Mouse (Mus musculus): ENCODE results near the gene 4930469K13Rik. TPM values are rescaled to one million over a fixed set of nuclear protein-coding genes. Genes with fewer than 3 reads are reported as not detected.

The 4930469K13Rik gene
- polyA plus RNA-seq, 1 experiment from 2014 or later: not detected

GRCm38 (mm10) chr11:34113760-34114159 is 15.4 kb upstream of the 4930469K13Rik start:
- DNase-seq (ENCODE audit: low read depth, low spot score): no peak
- CTCF ChIA-PET: interaction anchor here (1.2 kb wide), 1 partner anchor 15 kb away, joined by 4 read pairs; no protein-coding TSS in a partner anchor
- in situ Hi-C loops (cut with MboI; ENCODE audit: low pct_unique_long_range_greater_than_20kb): no loop called here
- POLR2A ChIA-PET: no interaction called here
- no peak for ATAC-seq
- peaks cover 4% of the 10 kb centered on the region for H3K27me3 ChIP-seq
- TF ChIP-seq CTCF (IDR thresholded peaks at IDR 0.05): no peak

- no peak for ATAC-seq
- ChIA-PET CTCF (interaction anchor here (1.2 kb wide), 1 partner anchor 16 kb away, joined by 4 read pairs; no protein-coding TSS in a partner anchor), POLR2A (no interaction called here)
- TF ChIP-seq CTCF (IDR thresholded peaks at IDR 0.05): no peak
- no peak for DNase-seq (ENCODE audit: low read depth, low spot score)
- H3K27me3 ChIP-seq: peaks cover 4% of the 10 kb centered on the region
- in situ Hi-C loops (cut with MboI; ENCODE audit: low pct_unique_long_range_greater_than_20kb): no loop called here
Measured at GRCm38 (mm10) chr11:34112781-34113380, 14.5 kb upstream of the 4930469K13Rik start.

- POLR2A ChIA-PET: no interaction called here
- H3K27me3 ChIP-seq: peaks cover 4% of the 10 kb centered on the region
- ATAC-seq: no peak
- CTCF ChIA-PET: no interaction called here
- in situ Hi-C loops (cut with MboI; ENCODE audit: low pct_unique_long_range_greater_than_20kb): no loop called here
- TF ChIP-seq CTCF (IDR thresholded peaks at IDR 0.05): no peak
- DNase-seq (ENCODE audit: low read depth, low spot score): no peak
Measured at GRCm38 (mm10) chr11:34111940-34112339, 13.6 kb upstream of the 4930469K13Rik start.

GRCm38 (mm10) chr11:34109260-34109659 is 10.9 kb upstream of the 4930469K13Rik start:
- ATAC-seq (no peak), DNase-seq (ENCODE audit: low read depth, low spot score) (no peak)
- TF ChIP-seq CTCF (IDR thresholded peaks at IDR 0.05): no peak
- H3K27me3 ChIP-seq: peaks cover 12% of the 10 kb centered on the region
- ChIA-PET CTCF (no interaction called here), POLR2A (no interaction called here)
- in situ Hi-C loops (cut with MboI; ENCODE audit: low pct_unique_long_range_greater_than_20kb): no loop called here

- ATAC-seq (no peak), DNase-seq (ENCODE audit: low read depth, low spot score) (no peak)
- in situ Hi-C loops (cut with MboI; ENCODE audit: low pct_unique_long_range_greater_than_20kb): no loop called here
- TF ChIP-seq CTCF (IDR thresholded peaks at IDR 0.05): no peak
- POLR2A ChIA-PET: no interaction called here
- CTCF ChIA-PET: no interaction called here
- H3K27me3 ChIP-seq: peaks cover 26% of the 10 kb centered on the region
Measured at GRCm38 (mm10) chr11:34104919-34105318, 6.6 kb upstream of the 4930469K13Rik start.

- DNase-seq (ENCODE audit: low read depth, low spot score) (no peak), ATAC-seq (no peak)
- ChIA-PET CTCF (interaction anchor here (1.4 kb wide), 1 partner anchor 53 kb away, joined by 4 read pairs; no protein-coding TSS in a partner anchor), POLR2A (interaction anchor here (0.6 kb wide), 1 partner anchor 26 kb away, joined by 11 read pairs; no protein-coding TSS in a partner anchor)
- no peak for TF ChIP-seq CTCF (IDR thresholded peaks at IDR 0.05)
- peaks cover 30% of the 10 kb centered on the region for H3K27me3 ChIP-seq
- in situ Hi-C loops (cut with MboI; ENCODE audit: low pct_unique_long_range_greater_than_20kb): no loop called here
Measured at GRCm38 (mm10) chr11:34101827-34102226, 3.5 kb upstream of the 4930469K13Rik start.

GRCm38 (mm10) chr11:34087064-34087463 is 11.3 kb downstream of the 4930469K13Rik start:
- TF ChIP-seq CTCF (IDR thresholded peaks at IDR 0.05): no peak
- POLR2A ChIA-PET: no interaction called here
- in situ Hi-C loops (cut with MboI; ENCODE audit: low pct_unique_long_range_greater_than_20kb): no loop called here
- ATAC-seq: no peak
- H3K27me3 ChIP-seq: peaks cover 10% of the 10 kb centered on the region
- CTCF ChIA-PET: no interaction called here
- no peak for DNase-seq (ENCODE audit: low read depth, low spot score)

GRCm38 (mm10) chr11:34086164-34086751 is 12.1 kb downstream of the 4930469K13Rik start:
- DNase-seq (ENCODE audit: low read depth, low spot score) (no peak), ATAC-seq (no peak)
- no peak for TF ChIP-seq CTCF (IDR thresholded peaks at IDR 0.05)
- ChIA-PET CTCF (no interaction called here), POLR2A (no interaction called here)
- H3K27me3 ChIP-seq: peaks cover 17% of the 10 kb centered on the region
- in situ Hi-C loops (cut with MboI; ENCODE audit: low pct_unique_long_range_greater_than_20kb): no loop called here

GRCm38 (mm10) chr11:34084639-34085038 is 13.7 kb downstream of the 4930469K13Rik start:
- DNase-seq (ENCODE audit: low read depth, low spot score): no peak
- in situ Hi-C loops (cut with MboI; ENCODE audit: low pct_unique_long_range_greater_than_20kb): no loop called here
- H3K27me3 ChIP-seq: peaks cover 29% of the 10 kb centered on the region
- ChIA-PET POLR2A (interaction anchor here (0.7 kb wide), 1 partner anchor 10 kb away, joined by 3 read pairs; no protein-coding TSS in a partner anchor), CTCF (no interaction called here)
- no peak for TF ChIP-seq CTCF (IDR thresholded peaks at IDR 0.05)
- ATAC-seq: no peak

- in situ Hi-C loops (cut with MboI; ENCODE audit: low pct_unique_long_range_greater_than_20kb): no loop called here
- POLR2A ChIA-PET: no interaction called here
- ATAC-seq (no peak), DNase-seq (ENCODE audit: low read depth, low spot score) (no peak)
- TF ChIP-seq CTCF (IDR thresholded peaks at IDR 0.05): no peak
- CTCF ChIA-PET: no interaction called here
- peaks cover 29% of the 10 kb centered on the region for H3K27me3 ChIP-seq
Measured at GRCm38 (mm10) chr11:34083795-34084194, 14.6 kb downstream of the 4930469K13Rik start.

GRCm38 (mm10) chr11:34079542-34080464 is 18.6 kb downstream of the 4930469K13Rik start:
- DNase-seq (ENCODE audit: low read depth, low spot score) (no peak), ATAC-seq (no peak)
- in situ Hi-C loops (cut with MboI; ENCODE audit: low pct_unique_long_range_greater_than_20kb): no loop called here
- CTCF ChIA-PET: no interaction called here
- TF ChIP-seq CTCF (IDR thresholded peaks at IDR 0.05): no peak
- peaks cover 20% of the 10 kb centered on the region for H3K27me3 ChIP-seq
- POLR2A ChIA-PET: no interaction called here

Measured in Patski (cell line).